Mouse (Mus musculus) hindbrain, embryonic 11.5 days (tissue): ENCODE data around the gene Mov10. TPM values are rescaled to one million over a fixed set of nuclear protein-coding genes. Genes with fewer than 3 reads are reported as not detected.

Experiments used
- ATAC-seq: fragments of 200-750 bp; cut with Nextera tagmentation; 2 replicates; pipeline ENCODE4 v1.8.0; 2017; ENCODE audit warnings: mild to moderate bottlenecking, moderate TSS enrichment, moderate library complexity; ENCODE audit not compliant: low FRiP score
- DNase-seq: peaks from one replicate; pipeline ENCODE4 v3.0.0-alpha.2; 2015; ENCODE audit warnings: low spot score
- H3K27ac ChIP-seq: fragments of 300-500 bp; sonication (generic); 2 replicates; pipeline ENCODE4 v1.5.1; 2014; ENCODE audit warnings: mild to moderate bottlenecking, low read depth, low read length
- H3K27me3 ChIP-seq: fragments of 300-500 bp; sonication (generic); 2 replicates; pipeline ENCODE4 v1.6.1; 2014; ENCODE audit warnings: mild to moderate bottlenecking, low read length, moderate library complexity, mixed read lengths; ENCODE audit not compliant: control insufficient read depth, insufficient read depth
- H3K36me3 ChIP-seq: fragments of 300-500 bp; sonication (generic); 2 replicates; pipeline ENCODE4 v1.6.1; 2014; ENCODE audit warnings: mild to moderate bottlenecking, low read length, moderate library complexity, mixed read lengths; ENCODE audit not compliant: control insufficient read depth, insufficient read depth
- H3K4me1 ChIP-seq: fragments of 300-500 bp; sonication (generic); replicated peaks from 2 replicates; pipeline ENCODE4 v1.6.1; 2014; ENCODE audit warnings: low read length, mixed read lengths; ENCODE audit not compliant: control insufficient read depth, insufficient read depth
- H3K4me2 ChIP-seq: fragments of 300-500 bp; sonication (generic); replicated peaks from 2 replicates; pipeline ENCODE4 v1.6.1; 2014; ENCODE audit warnings: mild to moderate bottlenecking, low read depth, low read length
- H3K4me3 ChIP-seq: fragments of 300-500 bp; sonication (generic); 2 replicates; pipeline ENCODE4 v1.5.1; 2014; ENCODE audit warnings: low read depth, low read length
- H3K9ac ChIP-seq: fragments of 300-500 bp; sonication (generic); 2 replicates; pipeline ENCODE4 v1.6.1; 2014; ENCODE audit warnings: low read depth, low read length
- H3K9me3 ChIP-seq: fragments of 300-500 bp; sonication (generic); 2 replicates; pipeline ENCODE4 v1.6.1; 2016; ENCODE audit warnings: low read length; ENCODE audit not compliant: control insufficient read depth
- WGBS: fragments of 180-500 bp; shearing (Covaris S2); extraction: QIAGEN DNeasy Blood & Tissue Kit; methylation state at CpG from one replicate; pipeline ENCODE4 v1.1.7; 2014; 5-methylcytosine and 5-hydroxymethylcytosine counted together
- polyA plus RNA-seq: library from polyadenylated mRNA; unstranded; fragments of >200 nt; fragmentation: Nextera tagmentation; extraction: Ambion mirVana; gene quantifications from 2 replicates; pipeline ENCODE4 v1.2.1, GENCODE M21; 2014

Mov10 gene
- polyA plus RNA-seq, 1 experiment from 2014 or later = 15.1 TPM

DNA sequence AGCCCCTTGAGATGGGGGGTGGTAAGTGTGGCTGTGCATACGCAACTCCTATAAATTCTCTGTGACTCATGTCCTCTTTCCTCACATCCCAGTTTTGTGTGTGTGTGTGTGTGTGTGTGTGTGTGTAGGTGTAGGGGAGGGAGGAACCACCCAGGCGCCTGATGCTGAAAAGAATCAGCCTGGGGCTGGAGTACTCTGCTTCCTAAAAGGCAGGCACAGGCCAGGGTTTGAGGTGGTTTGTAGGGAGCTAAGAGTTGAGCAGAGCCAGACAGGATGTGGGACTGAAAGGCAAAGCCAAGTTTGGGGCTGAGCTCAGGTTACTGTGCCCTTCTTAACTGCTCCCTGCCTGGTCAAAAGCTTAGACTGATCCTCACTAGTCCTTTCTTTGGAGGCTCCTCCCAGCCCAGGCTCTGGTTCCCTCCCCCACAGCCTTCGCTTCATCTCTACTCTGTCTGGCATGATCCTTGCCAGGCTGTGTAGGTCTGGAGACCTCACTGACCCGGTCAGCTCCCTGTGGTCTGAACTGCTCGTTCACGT is 27.9 kb downstream of the Mov10 start:
- DNase-seq (no peak), ATAC-seq (no peak)
- 27% methylated on average over 6 of the region's 6 CpGs for WGBS
- Histone ChIP-seq H3K4me2 (peak overlapping the region; percentile 93), H3K9ac (peak overlapping the region; percentile 31), H3K27me3 (no peaks in the 10 kb centered on the region; the same call in 1 of the 2 replicates), H3K9me3 (no peaks in the 10 kb centered on the region), H3K4me1 (no peaks in the 10 kb centered on the region), H3K27ac (no peak overlapping the region), H3K4me3 (peak overlapping the region; percentile 65), H3K36me3 (no peaks in the 10 kb centered on the region)

DNA sequence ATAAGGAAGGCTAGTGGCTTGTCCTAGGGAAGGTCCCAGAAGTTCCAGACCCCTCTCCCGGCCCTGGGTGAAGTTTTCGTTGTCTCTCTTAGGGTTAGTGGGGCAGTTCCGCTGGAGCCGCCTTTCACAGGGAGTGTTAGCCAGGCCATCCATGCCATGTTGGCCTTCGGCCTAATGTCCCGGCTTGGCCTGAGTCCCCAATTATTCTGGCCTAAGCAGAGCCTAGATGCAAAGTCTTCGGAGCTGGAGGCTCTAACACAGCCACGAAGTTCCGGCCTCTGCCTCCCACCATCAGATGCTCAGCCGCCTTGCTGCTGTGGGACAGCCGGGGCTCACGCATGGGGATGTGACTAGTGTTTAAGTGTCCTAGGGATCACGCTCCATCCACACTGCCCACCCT is 28.5 kb downstream of the Mov10 start:
- Histone ChIP-seq H3K36me3 (no peaks in the 10 kb centered on the region), H3K4me1 (no peaks in the 10 kb centered on the region), H3K4me2 (peak overlapping the region; percentile 93), H3K4me3 (peak overlapping the region; percentile 65), H3K9ac (0 out of 2 replicates have a peak overlapping the region, but pooled peaks have one; percentile 70), H3K27me3 (peaks cover 2% of the 10 kb centered on the region; the same call in 1 of the 2 replicates), H3K9me3 (no peaks in the 10 kb centered on the region), H3K27ac (no peak overlapping the region)
- DNase-seq = no peak
- WGBS = 43% methylated on average over 13 of the region's 13 CpGs
- no peak for ATAC-seq

DNA sequence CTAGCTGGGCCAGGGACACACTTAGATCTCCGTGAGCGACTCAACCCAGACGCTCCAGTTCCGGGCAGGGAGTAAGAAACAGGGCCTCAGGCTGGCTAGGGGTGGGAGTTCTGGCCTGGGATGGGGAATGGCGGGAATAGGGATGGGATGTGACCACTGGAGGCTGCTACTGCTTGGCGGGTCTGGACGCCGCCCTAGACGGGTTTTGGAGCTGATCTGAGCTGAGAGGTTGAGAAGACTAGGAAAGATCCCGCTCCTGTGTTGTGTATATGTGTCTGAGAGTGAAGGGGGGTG is 29.1 kb downstream of the Mov10 start:
- peak overlapping the region; percentile 65 for H3K4me3 ChIP-seq
- peak; percentile 18; the same call in 1 of the 2 replicates for ATAC-seq
- H3K36me3 ChIP-seq = no peaks in the 10 kb centered on the region
- H3K4me1 ChIP-seq = no peaks in the 10 kb centered on the region
- peak overlapping the region; percentile 70 for H3K9ac ChIP-seq
- no peak for DNase-seq
- WGBS = 1% methylated on average over 10 of the region's 10 CpGs
- peak overlapping the region; percentile 60; the same call in 1 of the 2 replicates for H3K27ac ChIP-seq
- no peaks in the 10 kb centered on the region for H3K9me3 ChIP-seq
- peak overlapping the region; percentile 93 for H3K4me2 ChIP-seq
- peaks cover 4% of the 10 kb centered on the region; the same call in 1 of the 2 replicates for H3K27me3 ChIP-seq

DNA sequence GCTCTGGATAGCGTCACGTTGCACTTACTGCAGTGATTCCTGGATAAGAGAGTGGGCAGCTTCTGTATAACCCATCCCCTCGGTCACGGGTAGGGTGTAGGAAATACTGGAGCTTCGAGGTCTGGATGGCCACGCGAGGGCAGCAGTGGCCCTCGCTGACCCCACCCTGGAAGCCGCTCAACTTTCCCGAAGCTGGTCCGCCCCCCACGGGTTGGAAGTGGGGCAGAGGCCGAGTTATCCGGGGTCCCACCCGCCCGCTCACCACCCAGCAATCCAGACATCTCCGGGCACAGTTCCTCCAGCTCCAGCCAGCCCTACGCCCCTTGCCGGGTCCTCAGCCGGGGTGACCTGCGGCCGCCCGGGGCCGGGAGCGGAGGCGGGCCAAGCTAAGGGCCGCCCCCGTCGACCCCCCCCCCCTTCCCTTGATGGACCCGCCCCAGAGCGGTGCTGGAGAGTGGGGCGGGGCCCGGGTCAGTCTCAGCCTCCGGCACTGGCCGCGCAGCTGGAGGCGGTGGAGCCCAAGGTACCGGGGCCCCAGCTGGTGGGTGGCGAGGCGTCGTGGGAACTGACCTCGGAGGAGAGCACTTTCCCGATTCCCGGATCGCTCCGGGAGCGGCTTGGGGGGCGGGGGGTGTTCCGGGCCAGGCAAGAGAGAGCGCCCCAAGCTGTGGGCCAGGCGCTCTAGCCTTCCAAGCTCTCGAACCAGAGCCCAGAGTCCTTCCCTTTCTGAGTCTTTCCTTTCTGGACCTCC is 29.6 kb downstream of the Mov10 start:
- Histone ChIP-seq H3K27ac (peak overlapping the region; percentile 60), H3K36me3 (no peaks in the 10 kb centered on the region), H3K4me3 (peak overlapping the region; percentile 65), H3K27me3 (peaks cover 7% of the 10 kb centered on the region), H3K9me3 (no peaks in the 10 kb centered on the region), H3K4me2 (peak overlapping the region; percentile 93), H3K9ac (peak overlapping the region; percentile 70), H3K4me1 (no peaks in the 10 kb centered on the region)
- ATAC-seq (peak; percentile 85), DNase-seq (peak; percentile 83)
- under 1% methylated on average over 40 of the region's 52 CpGs for WGBS

DNA sequence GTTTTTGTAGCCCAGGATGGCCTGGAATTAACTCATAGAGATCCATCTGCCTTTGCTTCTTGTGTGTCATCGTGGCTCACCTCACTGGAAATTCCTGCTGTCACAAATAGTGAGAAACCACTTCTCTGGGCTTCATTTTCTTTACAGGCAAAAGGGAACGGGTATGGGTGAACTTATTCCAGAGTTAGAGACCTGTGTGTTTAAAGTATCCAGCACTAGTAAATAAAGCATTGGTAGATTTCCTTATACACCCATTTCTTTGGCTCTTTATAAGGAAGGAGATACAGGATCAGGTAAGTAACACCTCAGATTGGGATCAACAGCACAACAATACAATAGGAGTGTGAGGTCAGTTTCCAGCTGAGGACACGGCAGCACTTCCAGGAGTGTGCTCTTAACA is 30.3 kb downstream of the Mov10 start, which contains the start of gene Rhoc:
Gene Rhoc, plus strand, starts transcription at position 301 of the 400 bp plus-strand sequence.
- DNase-seq (no peak), ATAC-seq (peak; percentile 29)
- H3K27ac ChIP-seq = peak within 1 kb of the TSS; percentile 60
- no peaks in the 10 kb centered on the region for H3K9me3 ChIP-seq
- no peaks in the 10 kb centered on the region for H3K36me3 ChIP-seq
- H3K9ac ChIP-seq = peak within 1 kb of the TSS; percentile 70
- peak within 1 kb of the TSS; percentile 65 for H3K4me3 ChIP-seq
- peak within 1 kb of the TSS; percentile 93 for H3K4me2 ChIP-seq
- H3K4me1 ChIP-seq = no peaks in the 10 kb centered on the region
- peaks cover 14% of the 10 kb centered on the region for H3K27me3 ChIP-seq
- WGBS = 36% methylated on average over 3 of the region's 3 CpGs

DNA sequence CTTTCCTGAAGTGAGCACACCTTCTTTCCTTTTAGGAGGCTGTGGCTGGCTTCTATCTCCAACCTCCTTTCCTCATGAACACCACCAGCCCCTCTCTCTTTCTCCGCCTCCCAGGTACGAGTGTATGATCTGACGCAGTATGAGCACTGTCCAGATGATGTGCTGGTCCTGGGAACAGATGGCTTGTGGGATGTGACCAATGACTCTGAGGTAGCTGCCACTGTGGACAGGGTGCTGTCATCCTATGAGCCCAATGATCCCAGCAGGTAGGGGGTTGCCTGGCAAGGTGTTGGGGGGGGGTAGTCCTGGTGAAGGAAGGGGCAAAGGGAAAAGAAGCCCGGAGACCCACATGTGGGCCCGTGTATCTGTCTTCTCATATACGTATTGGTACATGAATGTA is 33.1 kb downstream of the Mov10 start:
- H3K9ac ChIP-seq = no peak overlapping the region
- H3K27ac ChIP-seq = no peak overlapping the region
- no peak overlapping the region for H3K4me2 ChIP-seq
- DNase-seq = no peak
- H3K36me3 ChIP-seq = no peaks in the 10 kb centered on the region
- 92% methylated on average over 6 of the region's 6 CpGs for WGBS
- H3K4me1 ChIP-seq = peaks cover 6% of the 10 kb centered on the region
- H3K4me3 ChIP-seq = no peak overlapping the region
- no peaks in the 10 kb centered on the region for H3K9me3 ChIP-seq
- no peak for ATAC-seq
- H3K27me3 ChIP-seq = peaks cover 42% of the 10 kb centered on the region

DNA sequence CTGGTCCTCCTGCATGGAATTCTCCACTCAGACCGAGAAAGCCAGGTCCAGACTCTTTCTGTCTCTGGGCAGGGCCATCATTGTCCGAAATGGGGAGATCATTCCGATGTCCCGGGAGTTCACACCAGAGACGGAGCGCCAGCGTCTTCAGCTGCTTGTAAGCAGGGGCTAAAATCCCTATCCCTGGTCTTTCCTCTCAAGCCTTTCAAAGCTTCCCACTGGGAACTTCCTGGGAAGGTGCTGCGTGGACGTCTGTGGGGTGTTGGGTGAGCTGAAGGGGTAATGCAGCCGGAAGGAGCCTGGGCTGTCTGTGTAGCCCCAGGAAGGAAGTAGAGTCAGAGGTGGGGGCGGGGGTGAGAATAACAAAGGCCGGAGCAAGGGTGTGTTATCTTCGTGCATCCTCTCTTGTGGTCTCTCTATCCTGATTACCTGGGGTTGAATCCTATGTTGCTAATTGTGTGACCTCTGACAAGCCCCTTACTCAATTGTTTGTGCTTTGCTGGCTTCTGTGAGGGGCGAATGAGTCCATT is 34.3 kb downstream of the Mov10 start:
- H3K4me3 ChIP-seq = no peak overlapping the region
- H3K4me1 ChIP-seq = peaks cover 6% of the 10 kb centered on the region
- no peak overlapping the region for H3K4me2 ChIP-seq
- H3K27ac ChIP-seq = no peak overlapping the region
- no peaks in the 10 kb centered on the region for H3K9me3 ChIP-seq
- no peak overlapping the region for H3K9ac ChIP-seq
- peaks cover 53% of the 10 kb centered on the region for H3K27me3 ChIP-seq
- no peak for DNase-seq
- no peaks in the 10 kb centered on the region for H3K36me3 ChIP-seq
- ATAC-seq = no peak
- WGBS = 40% methylated on average over 14 of the region's 14 CpGs

DNA sequence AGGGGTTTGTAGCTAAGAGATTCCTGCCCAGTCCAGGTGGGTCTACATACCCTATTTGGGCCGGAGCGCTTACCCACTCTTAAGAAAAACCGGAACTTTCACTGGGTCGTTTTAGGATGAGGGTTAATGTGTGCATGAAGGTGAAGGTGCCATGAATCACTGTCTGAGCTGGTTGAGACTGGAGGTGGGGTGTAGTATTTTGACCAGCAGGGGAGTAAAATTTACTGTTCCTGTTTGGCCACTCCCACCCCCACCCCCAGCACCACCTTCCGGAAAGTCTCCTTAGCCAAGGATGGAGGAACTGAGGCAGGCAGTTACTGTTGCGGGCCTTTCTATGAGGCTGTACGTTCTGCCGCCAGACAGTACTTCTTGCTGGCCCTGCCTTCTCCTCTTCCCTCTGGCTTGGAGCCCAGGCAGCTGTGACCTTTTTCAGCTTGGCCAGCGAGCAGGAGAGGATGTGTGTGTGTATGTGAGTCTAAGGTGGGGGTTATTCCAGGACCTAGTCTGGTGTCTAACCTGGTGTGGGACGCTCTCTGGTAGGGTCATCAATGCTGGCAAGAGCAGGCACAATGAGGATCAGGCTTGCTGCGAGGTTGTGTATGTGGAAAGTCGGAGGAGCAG is 36.2 kb downstream of the Mov10 start:
- H3K9me3 ChIP-seq = no peaks in the 10 kb centered on the region
- H3K9ac ChIP-seq = no peak overlapping the region
- peaks cover 6% of the 10 kb centered on the region for H3K4me1 ChIP-seq
- peaks cover 71% of the 10 kb centered on the region for H3K27me3 ChIP-seq
- H3K27ac ChIP-seq = no peak overlapping the region
- no peaks in the 10 kb centered on the region for H3K36me3 ChIP-seq
- ATAC-seq = no peak
- no peak for DNase-seq
- WGBS = 13% methylated on average over 12 of the region's 12 CpGs
- H3K4me2 ChIP-seq = no peak overlapping the region; the same call in 1 of the 2 replicates
- H3K4me3 ChIP-seq = no peak overlapping the region
